Comparison of ENCODE assay signal across 25 mouse cellular contexts in genomic region chr12:81188423-81188822, GRCm38 (mm10).
A peak's percentile ranks its signal among the peaks of the same experiment; 100 is the strongest.
DNase-seq lines count a peak whose midpoint lies in the region; ATAC-seq and TF ChIP-seq lines count a peak whose summit lies in the region.
"Had no signal": no experiment of that assay in that cellular context is flagged by ENCODE, and none has a peak within 500 bp of the region (broad histone marks: within the 10 kb centered on the region; RNA-seq: fewer than 3 reads in every experiment).

No protein-coding gene starts in this region.

- TF ChIP-seq CTCF in liver, adult 2 months (IDR thresholded peaks at IDR 0.05; ENCODE audit: low read depth, low read length), result no peak

- peak; percentile 100 for DNase-seq in liver, adult 2 months (ENCODE audit: extremely low read depth, low read depth, low spot score)
- no peak for DNase-seq in liver, embryonic 11.5 days (ENCODE audit: low spot score)
- no peak for DNase-seq in liver, embryonic 13.5 days
- DNase-seq in lung, postnatal 4 days, result no peak
- no peak for DNase-seq in B cell, adult 2 months
- DNase-seq: adrenal gland, adult 2 months; adrenal gland, postnatal 14 days; cerebellum, adult 11 months; cerebellum, adult 2 months; cerebellum, adult 9-11 months; cerebellum, postnatal 25 days; gastrocnemius, postnatal 25 days; heart, adult 2 months had no signal

- no peaks in the 10 kb centered on the region for H3K36me3 ChIP-seq in intestine, embryonic 16.5 days (ENCODE audit: control insufficient read depth, insufficient read depth, low read length)
- no peaks in the 10 kb centered on the region for H3K36me3 ChIP-seq in intestine, embryonic 15.5 days
- no peaks in the 10 kb centered on the region; the same call in 1 of the 2 replicates for H3K36me3 ChIP-seq in liver, adult 2 months (ENCODE audit: control insufficient read depth, insufficient read depth, low read length)
- H3K36me3 ChIP-seq in liver, embryonic 11.5 days (ENCODE audit: control insufficient read depth, insufficient read depth, low read length), result no peaks in the 10 kb centered on the region
- no peaks in the 10 kb centered on the region for H3K36me3 ChIP-seq in liver, embryonic 13.5 days
- no peaks in the 10 kb centered on the region for H3K36me3 ChIP-seq in liver, embryonic 15.5 days (replicated peaks)
- H3K36me3 ChIP-seq: embryonic facial prominence, embryonic 13.5 days; forebrain, embryonic 12.5 days; forebrain, embryonic 15.5 days; hindbrain, embryonic 15.5 days had no signal

- TF ChIP-seq POLR2A in liver, adult 2 months (IDR thresholded peaks at IDR 0.05; ENCODE audit: extremely low read depth, insufficient read depth, low read length), result no peak

- 58% methylated on average over 3 of the region's 3 CpGs for WGBS in intestine, embryonic 16.5 days
- WGBS in intestine, embryonic 15.5 days, result 63% methylated on average over 3 of the region's 3 CpGs
- 15% methylated on average over 3 of the region's 3 CpGs for WGBS in liver, adult 2 months
- WGBS in liver, embryonic 11.5 days, result 56% methylated on average over 3 of the region's 3 CpGs
- 41% methylated on average over 3 of the region's 3 CpGs for WGBS in liver, embryonic 13.5 days (ENCODE audit: insufficient replicate concordance)
- WGBS in liver, embryonic 15.5 days (ENCODE audit: insufficient replicate concordance), result 43% methylated on average over 3 of the region's 3 CpGs

- H3K4me3 ChIP-seq in intestine, embryonic 16.5 days (ENCODE audit: low read length), result no peak overlapping the region
- no peak overlapping the region for H3K4me3 ChIP-seq in intestine, embryonic 15.5 days (replicated peaks)
- H3K4me3 ChIP-seq in liver, adult 2 months (ENCODE audit: insufficient read depth, low read depth, low read length), result no peak overlapping the region
- H3K4me3 ChIP-seq in liver, embryonic 11.5 days (ENCODE audit: low read depth, low read length), result no peak overlapping the region
- no peak overlapping the region for H3K4me3 ChIP-seq in liver, embryonic 13.5 days (replicated peaks)
- no peak overlapping the region for H3K4me3 ChIP-seq in liver, embryonic 15.5 days (replicated peaks)
- H3K4me3 ChIP-seq: embryonic facial prominence, embryonic 10.5 days; embryonic facial prominence, embryonic 13.5 days; erythroblast, embryonic 14.5 days; forebrain, embryonic 12.5 days; forebrain, embryonic 15.5 days; heart, adult 2 months; hindbrain, embryonic 12.5 days; hindbrain, embryonic 15.5 days had no signal

- H3K9me3 ChIP-seq in intestine, embryonic 16.5 days (ENCODE audit: control insufficient read depth, low read length), result no peaks in the 10 kb centered on the region
- H3K9me3 ChIP-seq in intestine, embryonic 15.5 days, result no peaks in the 10 kb centered on the region
- no peaks in the 10 kb centered on the region for H3K9me3 ChIP-seq in liver, embryonic 11.5 days (ENCODE audit: control insufficient read depth, low read length)
- H3K9me3 ChIP-seq in liver, embryonic 13.5 days (replicated peaks), result no peaks in the 10 kb centered on the region
- H3K9me3 ChIP-seq in liver, embryonic 15.5 days (replicated peaks), result no peaks in the 10 kb centered on the region
- H3K9me3 ChIP-seq: embryonic facial prominence, embryonic 10.5 days; embryonic facial prominence, embryonic 13.5 days; forebrain, embryonic 12.5 days; forebrain, embryonic 15.5 days; hindbrain, embryonic 12.5 days; hindbrain, embryonic 15.5 days had no signal

- no peak overlapping the region for H3K4me2 ChIP-seq in intestine, embryonic 16.5 days (ENCODE audit: low read depth, low read length)
- H3K4me2 ChIP-seq in intestine, embryonic 15.5 days (replicated peaks), result no peak overlapping the region
- H3K4me2 ChIP-seq in liver, embryonic 11.5 days, result no peak overlapping the region
- no peak overlapping the region for H3K4me2 ChIP-seq in liver, embryonic 13.5 days
- no peak overlapping the region for H3K4me2 ChIP-seq in liver, embryonic 15.5 days
- H3K4me2 ChIP-seq: embryonic facial prominence, embryonic 13.5 days; forebrain, embryonic 12.5 days; forebrain, embryonic 15.5 days; heart, embryonic 11.5 days; hindbrain, embryonic 12.5 days; hindbrain, embryonic 15.5 days had no signal

- no peak overlapping the region for H3K27ac ChIP-seq in intestine, embryonic 16.5 days (ENCODE audit: low read length)
- H3K27ac ChIP-seq in intestine, embryonic 15.5 days, result no peak overlapping the region
- peak overlapping the region; percentile 96 for H3K27ac ChIP-seq in liver, adult 2 months (replicated peaks; ENCODE audit: insufficient read depth, low read depth, low read length)
- no peak overlapping the region for H3K27ac ChIP-seq in liver, embryonic 11.5 days (ENCODE audit: low read depth, low read length)
- H3K27ac ChIP-seq in liver, embryonic 13.5 days, result no peak overlapping the region
- H3K27ac ChIP-seq in liver, embryonic 15.5 days (replicated peaks), result peak overlapping the region; percentile 68
- H3K27ac ChIP-seq: embryonic facial prominence, embryonic 10.5 days; embryonic facial prominence, embryonic 13.5 days; forebrain, embryonic 12.5 days; forebrain, embryonic 15.5 days; heart, adult 2 months; hindbrain, embryonic 12.5 days; hindbrain, embryonic 15.5 days had no signal

- ATAC-seq in intestine, embryonic 16.5 days, result peak; percentile 16; the same call in 1 of the 2 replicates
- no peak for ATAC-seq in intestine, embryonic 15.5 days
- no peak for ATAC-seq in liver, embryonic 11.5 days (replicated peaks; ENCODE audit: low FRiP score)
- ATAC-seq in liver, embryonic 13.5 days (ENCODE audit: low read depth), result peak; percentile 39; the same call in 1 of the 2 replicates
- peak; percentile 49 for ATAC-seq in liver, embryonic 15.5 days (ENCODE audit: insufficient read depth)
- ATAC-seq: CD4-positive, CD25-positive, alpha-beta regulatory T cell, adult 4 months; forebrain, embryonic 15.5 days had no signal

- no peak overlapping the region for H3K9ac ChIP-seq in intestine, embryonic 16.5 days (ENCODE audit: low read depth, low read length)
- H3K9ac ChIP-seq in intestine, embryonic 15.5 days, result no peak overlapping the region
- H3K9ac ChIP-seq in liver, adult 2 months (ENCODE audit: low read depth, low read length), result peak overlapping the region; percentile 59
- no peak overlapping the region for H3K9ac ChIP-seq in liver, embryonic 11.5 days (ENCODE audit: low read depth, low read length)
- H3K9ac ChIP-seq in liver, embryonic 13.5 days, result no peak overlapping the region
- H3K9ac ChIP-seq in liver, embryonic 15.5 days, result no peak overlapping the region
- H3K9ac ChIP-seq: embryonic facial prominence, embryonic 13.5 days; forebrain, embryonic 12.5 days; forebrain, embryonic 15.5 days; hindbrain, embryonic 12.5 days; hindbrain, embryonic 15.5 days had no signal

- no peaks in the 10 kb centered on the region for H3K27me3 ChIP-seq in intestine, embryonic 16.5 days (replicated peaks; ENCODE audit: control insufficient read depth, insufficient read depth, low read length)
- H3K27me3 ChIP-seq in intestine, embryonic 15.5 days (replicated peaks), result no peaks in the 10 kb centered on the region
- H3K27me3 ChIP-seq in liver, adult 2 months (ENCODE audit: control insufficient read depth, insufficient read depth, low read length), result no peaks in the 10 kb centered on the region
- H3K27me3 ChIP-seq in liver, embryonic 11.5 days (replicated peaks; ENCODE audit: control insufficient read depth, insufficient read depth, low read length), result no peaks in the 10 kb centered on the region
- H3K27me3 ChIP-seq in liver, embryonic 13.5 days, result no peaks in the 10 kb centered on the region
- no peaks in the 10 kb centered on the region for H3K27me3 ChIP-seq in liver, embryonic 15.5 days
- H3K27me3 ChIP-seq: embryonic facial prominence, embryonic 13.5 days; forebrain, embryonic 12.5 days; forebrain, embryonic 15.5 days; hindbrain, embryonic 12.5 days; hindbrain, embryonic 15.5 days had no signal

- H3K4me1 ChIP-seq in intestine, embryonic 16.5 days (ENCODE audit: control insufficient read depth, insufficient read depth, low read length), result no peaks in the 10 kb centered on the region
- H3K4me1 ChIP-seq in intestine, embryonic 15.5 days (replicated peaks), result no peaks in the 10 kb centered on the region
- H3K4me1 ChIP-seq in liver, adult 2 months (ENCODE audit: control insufficient read depth, insufficient read depth, low read length), result peaks cover 42% of the 10 kb centered on the region
- no peaks in the 10 kb centered on the region; the same call in 1 of the 2 replicates for H3K4me1 ChIP-seq in liver, embryonic 11.5 days (replicated peaks; ENCODE audit: control insufficient read depth, insufficient read depth, low read length)
- H3K4me1 ChIP-seq in liver, embryonic 13.5 days (replicated peaks), result peaks cover 3% of the 10 kb centered on the region; the same call in 1 of the 2 replicates
- H3K4me1 ChIP-seq in liver, embryonic 15.5 days (replicated peaks), result peaks cover 5% of the 10 kb centered on the region; the same call in 1 of the 2 replicates
- H3K4me1 ChIP-seq: embryonic facial prominence, embryonic 13.5 days; forebrain, embryonic 12.5 days; forebrain, embryonic 15.5 days; hindbrain, embryonic 12.5 days; hindbrain, embryonic 15.5 days had no signal

- H3K79me2 ChIP-seq in liver, adult 2 months (ENCODE audit: control insufficient read depth, insufficient read depth, low read length), result no peaks in the 10 kb centered on the region

Comparison
In these comparisons a context has a peak if more than half of its experiments do, and no peak if none do; other contexts are left out.
1. ATAC-seq: peak in intestine, embryonic 16.5 days (single experiment), liver, embryonic 13.5 days (single experiment) and liver, embryonic 15.5 days (single experiment); none in intestine, embryonic 15.5 days (single experiment) and liver, embryonic 11.5 days (single experiment).
2. H3K27ac ChIP-seq: peak in liver, adult 2 months (single experiment) and liver, embryonic 15.5 days (single experiment); none in intestine, embryonic 16.5 days (single experiment), intestine, embryonic 15.5 days (single experiment), liver, embryonic 11.5 days (single experiment) and liver, embryonic 13.5 days (single experiment).